Mouse (Mus musculus): Measurements from ENCODE around the gene Prc1.

Gene Prc1

GRCm38 (mm10) chr7:80294062-80294763, at the start of gene Prc1:
TSS of gene Prc1 (plus strand) at chr7:80294450.
- peak; percentile 99 for DNase-seq

- peak; percentile 21 for DNase-seq
Observed at GRCm38 (mm10) chr7:80244851-80245250, 49.4 kb upstream of the Prc1 start.

- DNase-seq, result peak; percentile 98
Observed at GRCm38 (mm10) chr7:80246148-80246721, 48.0 kb upstream of the Prc1 start, which contains the start of gene Ttll13. TSS of gene Ttll13 (plus strand) at chr7:80246376.

- no peak for DNase-seq
Observed at GRCm38 (mm10) chr7:80246859-80247258, 47.4 kb upstream of the Prc1 start.

GRCm38 (mm10) chr7:80252437-80252836, 41.8 kb upstream of the Prc1 start:
- no peak for DNase-seq

GRCm38 (mm10) chr7:80252886-80253285, 41.4 kb upstream of the Prc1 start:
- no peak for DNase-seq

- no peak for DNase-seq
Observed at GRCm38 (mm10) chr7:80255981-80256380, 38.3 kb upstream of the Prc1 start.

GRCm38 (mm10) chr7:80257706-80258105, 36.5 kb upstream of the Prc1 start:
- DNase-seq, result no peak

GRCm38 (mm10) chr7:80260625-80261371, 33.5 kb upstream of the Prc1 start, which contains the start of gene Ngrn:
TSS of gene Ngrn (plus strand) at chr7:80261215.
- peak; percentile 81 for DNase-seq

GRCm38 (mm10) chr7:80261372-80261990, 32.8 kb upstream of the Prc1 start:
- DNase-seq, result no peak

- no peak for DNase-seq
Observed at GRCm38 (mm10) chr7:80264606-80265005, 29.6 kb upstream of the Prc1 start.

GRCm38 (mm10) chr7:80267764-80268163, 26.5 kb upstream of the Prc1 start:
- no peak for DNase-seq

GRCm38 (mm10) chr7:80268897-80269750, 25.1 kb upstream of the Prc1 start, which contains the start of gene Vps33b:
TSS of gene Vps33b (plus strand) at chr7:80269649.
- peak; percentile 95 for DNase-seq

GRCm38 (mm10) chr7:80269751-80270255, 24.4 kb upstream of the Prc1 start:
- DNase-seq, result peak; percentile 68

- no peak for DNase-seq
Observed at GRCm38 (mm10) chr7:80273456-80273855, 20.8 kb upstream of the Prc1 start.

GRCm38 (mm10) chr7:80276374-80276773, 17.9 kb upstream of the Prc1 start:
- no peak for DNase-seq

- DNase-seq, result no peak
Observed at GRCm38 (mm10) chr7:80280032-80280431, 14.2 kb upstream of the Prc1 start.

GRCm38 (mm10) chr7:80280998-80281397, 13.3 kb upstream of the Prc1 start:
- DNase-seq, result no peak

- no peak for DNase-seq
Observed at GRCm38 (mm10) chr7:80281646-80282045, 12.6 kb upstream of the Prc1 start.

GRCm38 (mm10) chr7:80283226-80283918, 10.9 kb upstream of the Prc1 start:
- no peak for DNase-seq

- no peak for DNase-seq
Observed at GRCm38 (mm10) chr7:80284391-80284790, 9.9 kb upstream of the Prc1 start.

Measured in cerebellum, adult 11-12 months (tissue).